Mouse (Mus musculus): ENCODE measurements around the gene Grin1.

Grin1 gene

DNA sequence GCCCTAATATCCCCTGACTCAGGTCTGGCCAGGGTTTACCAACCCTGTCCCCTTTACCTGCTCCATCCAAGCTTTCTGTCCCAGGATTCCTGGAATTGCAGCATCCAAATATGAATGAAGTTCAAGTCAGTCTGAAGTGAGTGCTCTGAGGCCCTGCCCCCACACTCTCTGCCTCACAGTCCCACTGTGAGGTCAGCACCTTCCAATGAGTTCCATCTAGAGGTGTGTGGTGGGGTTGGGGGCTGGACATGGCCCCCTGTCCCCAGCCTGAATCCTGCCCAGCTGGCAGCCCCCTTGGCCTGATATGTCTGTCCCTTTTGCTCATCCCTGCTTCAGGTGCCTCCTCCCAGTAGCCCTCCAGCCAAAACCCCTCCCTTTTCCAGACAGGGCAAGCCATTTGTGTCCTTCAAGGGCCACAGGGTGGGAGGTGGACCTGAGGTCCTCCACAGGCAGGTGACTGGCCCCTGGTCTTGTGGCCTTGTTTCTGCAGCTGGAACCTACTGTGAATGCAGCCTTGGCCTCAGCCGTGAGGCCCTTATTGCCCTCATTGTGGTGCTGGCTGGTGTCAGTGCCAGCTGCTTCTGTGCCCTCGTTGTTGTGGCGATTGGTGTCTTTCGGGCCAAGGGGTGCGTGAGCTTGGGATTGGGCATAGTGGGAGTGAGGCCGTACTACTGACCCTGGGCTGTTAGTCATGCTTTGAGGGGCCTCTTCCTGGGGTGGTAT lies 30.9 kb downstream of the Grin1 start, which contains the start of gene Tmem210:
TSS of gene Tmem210 (plus strand) at position 219 of the 723 bp plus-strand sequence.
- DNase-seq (ENCODE audit: low spot score): no peak

- DNase-seq (ENCODE audit: low spot score): no peak
These were observed 31.9 kb downstream of the Grin1 start for GRCm38 (mm10) chr2:25286837-25287636.

GRCm38 (mm10) chr2:25286314-25286713 lies 32.7 kb downstream of the Grin1 start:
- DNase-seq (ENCODE audit: low spot score): no peak

- no peak for DNase-seq (ENCODE audit: low spot score)
These were observed 33.4 kb downstream of the Grin1 start for GRCm38 (mm10) chr2:25285551-25285950.

GRCm38 (mm10) chr2:25278928-25279882 lies 39.8 kb downstream of the Grin1 start:
- peak; percentile 84 for DNase-seq (ENCODE audit: low spot score)

- DNase-seq (ENCODE audit: low spot score): no peak
These were observed 46.0 kb downstream of the Grin1 start for GRCm38 (mm10) chr2:25273010-25273409.

GRCm38 (mm10) chr2:25272515-25272914 lies 46.5 kb downstream of the Grin1 start:
- no peak for DNase-seq (ENCODE audit: low spot score)

- peak; percentile 100 for DNase-seq (ENCODE audit: low spot score)
These were observed 47.0 kb downstream of the Grin1 start, which contains the start of the genes Ssna1 and Anapc2 for GRCm38 (mm10) chr2:25271827-25272511. Gene Ssna1, minus strand, starts transcription at chr2:25272438. Gene Anapc2, plus strand, starts transcription at chr2:25272478.

- no peak for DNase-seq (ENCODE audit: low spot score)
These were observed 51.2 kb downstream of the Grin1 start for GRCm38 (mm10) chr2:25267746-25268309.

- no peak for DNase-seq (ENCODE audit: low spot score)
These were observed 51.7 kb downstream of the Grin1 start for GRCm38 (mm10) chr2:25267241-25267640.

DNA sequence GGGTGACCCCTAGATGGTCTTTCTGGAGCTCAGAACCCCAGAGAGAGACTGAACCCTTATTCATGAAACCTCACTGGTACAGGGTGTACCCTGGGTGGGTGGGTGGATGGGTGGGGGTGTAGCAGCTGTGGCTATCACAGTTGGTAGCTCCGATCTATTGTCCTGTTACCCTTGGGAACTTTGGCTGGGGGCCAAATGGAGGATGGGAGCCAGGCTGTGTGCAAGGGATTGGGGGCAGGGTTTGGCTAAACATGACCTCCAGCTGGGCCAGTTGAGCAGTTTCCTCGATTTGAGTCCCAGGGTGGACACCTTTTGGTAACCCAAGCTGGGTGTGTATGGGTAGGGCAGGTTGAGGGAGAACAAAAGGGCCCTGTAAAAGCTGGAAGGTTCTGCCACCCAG lies 52.3 kb downstream of the Grin1 start:
- no peak for DNase-seq (ENCODE audit: low spot score)

DNA sequence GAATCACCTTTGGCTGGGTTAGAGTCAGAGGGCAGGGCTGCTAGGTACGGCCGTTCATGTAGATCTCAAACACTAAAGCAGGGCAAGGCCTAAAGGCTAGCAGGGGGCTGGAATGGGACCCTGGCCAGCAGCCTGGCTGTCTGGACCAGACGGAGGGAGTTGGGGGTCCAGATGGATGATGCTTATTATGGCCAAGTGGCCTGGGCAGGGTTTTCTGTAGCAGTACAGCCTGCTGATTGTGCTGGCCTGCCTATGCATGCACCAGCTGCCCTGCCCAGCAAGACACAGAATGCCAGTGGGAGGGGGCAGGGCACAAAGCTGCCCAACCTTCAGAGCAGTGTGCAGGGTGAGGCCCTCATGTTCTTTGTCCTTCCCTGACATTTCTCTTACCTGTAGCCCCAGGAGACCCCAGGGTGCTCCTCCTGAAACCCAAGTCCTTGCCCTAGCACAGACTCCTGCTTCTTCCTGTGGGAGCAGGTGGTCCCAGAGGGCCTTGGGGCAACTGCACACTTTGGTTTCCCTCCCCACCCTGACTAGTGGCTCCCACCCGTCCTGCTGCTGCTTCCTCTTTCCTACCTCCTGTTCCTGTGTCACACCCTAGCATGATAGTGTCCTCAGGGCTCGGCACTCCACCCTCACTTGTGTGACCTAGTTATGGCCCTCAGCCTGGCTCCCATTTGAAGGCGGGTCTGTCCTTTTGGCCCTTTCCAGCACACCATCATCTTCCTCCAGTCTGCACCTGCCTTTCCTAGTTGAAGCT lies 52.9 kb downstream of the Grin1 start:
- DNase-seq (ENCODE audit: low spot score): no peak

DNA sequence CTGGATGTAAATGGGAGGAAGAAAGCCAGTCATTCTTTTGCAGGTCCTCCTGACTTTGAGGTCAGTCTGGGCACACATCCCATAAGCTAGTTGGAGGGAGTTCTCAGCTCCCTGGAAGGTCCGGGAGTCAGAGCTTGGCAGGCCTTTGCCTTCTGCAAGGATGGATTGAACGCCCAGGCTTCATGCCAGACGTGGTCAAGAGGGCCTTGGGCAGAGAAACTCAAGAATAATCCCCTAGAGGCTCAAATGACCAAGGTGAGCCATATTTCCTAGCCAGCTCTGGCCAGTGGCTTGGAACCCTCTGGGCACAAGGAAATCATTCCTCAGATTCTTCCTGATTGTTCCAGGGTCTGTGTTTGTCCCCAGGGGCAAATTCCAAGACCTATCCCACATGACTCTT lies 54.1 kb downstream of the Grin1 start:
- DNase-seq (ENCODE audit: low spot score): no peak

DNA sequence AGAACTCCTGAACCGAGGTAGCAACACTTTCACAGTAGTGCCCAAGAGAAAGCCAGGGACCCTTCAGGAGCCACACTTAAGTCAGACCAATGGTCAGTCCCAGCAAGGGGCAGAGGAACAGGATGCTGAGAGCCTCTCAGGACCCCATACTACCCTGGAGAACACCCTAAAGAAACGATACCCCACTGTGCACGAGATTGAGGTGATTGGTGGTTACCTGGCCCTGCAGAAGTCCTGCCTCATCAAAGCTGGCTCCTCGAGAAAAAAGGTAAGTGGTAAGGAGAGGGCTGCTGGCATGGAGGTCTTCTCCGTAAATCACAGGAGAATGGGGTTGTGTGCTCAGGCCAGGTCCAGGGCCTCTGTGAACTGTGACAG lies 54.7 kb downstream of the Grin1 start:
- no peak for DNase-seq (ENCODE audit: low spot score)

DNA sequence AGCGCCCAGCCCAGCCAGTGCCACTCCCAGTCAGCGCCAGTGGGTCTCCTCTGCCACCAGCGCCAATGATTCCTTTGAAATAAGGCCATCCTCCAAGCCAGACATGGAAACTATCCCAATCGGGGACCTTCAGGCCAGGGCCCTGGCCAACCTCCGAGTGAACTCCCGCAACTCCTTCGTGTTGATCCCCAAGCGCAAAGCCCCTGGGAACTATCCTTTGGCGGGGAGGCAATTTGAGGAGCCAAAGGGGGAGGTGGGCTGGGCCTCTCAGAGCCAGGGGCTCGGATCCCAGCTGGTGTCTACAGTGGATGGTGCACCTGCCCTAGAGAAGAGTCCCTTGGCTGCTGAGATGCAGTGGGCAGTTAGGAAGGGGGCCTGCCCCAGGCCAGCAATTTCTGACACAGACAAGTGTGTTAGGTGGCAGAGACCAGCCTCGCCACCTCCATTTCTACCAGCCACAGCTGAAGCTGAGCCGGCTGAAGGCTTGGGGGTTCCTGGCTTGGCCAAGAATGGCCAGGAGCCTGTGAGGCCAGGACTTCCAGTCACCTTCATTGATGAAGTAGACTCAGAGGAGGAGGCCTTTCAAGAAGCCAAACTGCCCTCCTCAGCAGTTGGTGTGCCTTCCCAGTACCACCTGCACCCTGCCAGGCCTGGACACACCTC lies 55.2 kb downstream of the Grin1 start:
- no peak for DNase-seq (ENCODE audit: low spot score)

DNA sequence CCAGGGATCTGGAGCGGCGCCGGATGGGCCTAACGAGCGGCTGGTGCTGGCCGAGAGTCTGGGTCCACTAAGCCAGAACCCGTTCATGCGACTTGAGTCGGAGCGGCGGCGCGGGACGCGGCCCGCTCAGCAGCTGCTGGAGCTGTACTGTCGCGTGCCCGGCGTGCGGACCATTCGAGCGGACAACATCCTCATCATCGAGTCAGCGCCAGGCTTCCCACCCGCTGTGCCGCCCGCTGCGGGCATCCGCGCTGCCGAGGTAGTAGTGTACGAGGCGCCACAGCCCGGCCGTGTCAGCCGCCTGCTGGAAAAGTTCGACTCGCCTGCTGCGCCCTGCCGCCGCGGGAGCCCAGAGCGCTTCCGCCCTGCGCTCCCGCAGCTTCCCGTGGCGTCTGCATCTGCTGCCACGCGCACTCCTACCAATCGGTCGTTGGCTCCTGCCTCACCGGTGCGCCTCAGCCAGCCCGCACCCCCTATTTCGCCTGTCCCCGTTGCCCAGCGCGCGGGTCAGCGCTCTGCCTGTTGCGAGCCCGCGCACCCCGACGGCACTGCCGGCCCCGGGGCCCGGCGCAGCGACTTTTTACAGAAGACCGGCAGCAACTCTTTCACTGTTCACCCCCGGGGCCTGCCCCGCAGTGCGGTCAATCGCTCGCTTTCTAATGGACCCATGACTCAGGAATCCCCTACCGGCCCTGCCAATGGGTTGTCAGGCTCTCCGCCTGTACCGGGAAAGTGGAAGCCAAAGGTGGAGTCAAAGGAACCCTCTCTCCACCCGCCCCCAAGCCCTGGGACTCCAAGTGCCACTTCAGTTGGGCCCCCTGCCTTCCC lies 56.0 kb downstream of the Grin1 start:
- peak; percentile 45 for DNase-seq (ENCODE audit: low spot score)

DNA sequence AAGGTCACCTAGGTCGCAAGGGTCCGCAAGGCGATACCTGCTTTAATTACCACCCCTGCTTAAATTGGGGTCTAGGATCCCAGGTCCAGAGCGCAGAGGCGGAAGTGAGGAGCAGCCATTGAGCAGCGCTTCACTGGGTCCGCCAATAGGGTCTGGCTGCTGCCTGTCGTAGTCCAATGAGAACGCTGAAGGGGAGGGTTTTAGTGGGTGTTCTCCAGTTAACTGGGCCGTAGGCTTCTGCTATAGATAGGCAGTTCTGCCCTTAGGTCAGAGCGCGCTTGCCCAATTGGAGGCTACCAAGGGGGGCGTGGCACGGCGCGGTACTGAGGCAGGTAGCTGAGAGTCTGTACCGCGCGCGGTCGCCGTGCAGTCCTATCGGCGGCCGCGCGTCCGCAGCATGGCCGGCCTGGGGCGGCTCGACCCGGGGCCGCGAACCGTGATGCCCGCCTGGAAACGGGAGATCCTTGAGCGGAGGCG lies 56.7 kb downstream of the Grin1 start, which contains the start of gene Tprn:
TSS of gene Tprn (plus strand) at position 328 of the 477 bp plus-strand sequence.
- DNase-seq (ENCODE audit: low spot score): peak; percentile 98

DNA sequence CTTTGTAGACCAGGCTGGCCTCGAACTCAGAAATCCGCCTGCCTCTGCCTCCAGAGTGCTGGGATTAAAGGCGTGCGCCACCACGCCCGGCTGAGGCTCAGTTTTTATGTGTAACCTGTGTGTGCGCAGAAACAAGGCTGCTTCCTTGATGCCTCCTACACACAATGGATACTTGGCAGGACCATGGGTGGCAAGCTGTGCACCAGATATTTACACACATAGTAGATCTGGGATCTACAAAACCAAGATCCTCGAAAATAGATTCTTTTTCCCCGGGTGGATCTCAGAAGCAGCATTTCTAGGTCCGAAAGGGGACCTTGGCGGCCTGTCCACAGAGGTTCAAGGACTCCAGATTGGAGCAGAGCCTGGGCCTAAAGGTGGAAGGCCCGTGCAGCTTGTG lies 57.1 kb downstream of the Grin1 start:
- no peak for DNase-seq (ENCODE audit: low spot score)

DNA sequence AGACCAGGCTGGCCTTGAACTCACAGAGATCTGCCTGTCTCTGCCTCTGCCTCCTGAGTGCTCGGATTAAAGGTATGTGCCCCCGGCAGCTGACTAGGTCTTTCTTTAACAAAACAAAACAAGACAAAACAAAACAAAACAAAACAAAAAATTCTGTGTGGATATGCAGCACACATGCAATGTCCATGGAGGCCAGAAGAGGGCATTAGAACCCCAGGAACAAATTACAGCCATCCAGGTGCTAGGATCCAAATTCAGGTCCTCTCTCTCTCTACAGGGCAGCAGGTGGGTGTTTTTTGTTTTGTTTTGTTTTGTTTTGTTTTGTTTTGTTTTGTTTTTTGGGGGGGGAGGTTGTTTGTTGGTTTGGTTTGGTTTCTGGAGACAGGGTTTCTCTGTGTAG lies 60.1 kb downstream of the Grin1 start:
- DNase-seq (ENCODE audit: low spot score): no peak
